ENCODE assay signal across 31 mouse cellular contexts in the genomic region with DNA sequence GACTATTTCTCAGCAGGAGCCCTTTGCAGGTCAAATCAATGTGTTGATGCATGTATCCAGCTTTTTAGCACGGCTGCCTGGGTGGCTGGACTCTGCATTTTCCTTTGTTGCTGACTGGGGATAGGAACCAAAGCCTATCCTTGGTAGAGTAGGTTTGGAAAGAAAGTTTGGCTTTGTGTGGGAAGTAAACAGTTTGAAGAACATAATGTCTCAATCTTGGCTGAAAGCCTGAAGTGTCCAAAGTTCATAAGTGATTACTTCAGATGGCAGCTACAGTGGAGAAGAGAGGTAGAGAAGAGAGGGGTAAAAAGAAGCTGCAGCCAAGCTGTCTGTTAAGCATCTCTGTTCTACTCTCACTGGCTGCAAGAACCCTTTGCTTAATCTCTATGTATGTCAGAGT. TPM values are rescaled to one million over a fixed set of nuclear protein-coding genes. Genes with fewer than 3 reads are reported as not detected.
A peak's percentile ranks its signal among the peaks of the same experiment; 100 is the strongest.
DNase-seq lines count a peak whose midpoint lies in the region; ATAC-seq lines count a peak whose summit lies in the region.
"Had no signal": no experiment of that assay in that cellular context is flagged by ENCODE, and none has a peak within 500 bp of the region (broad histone marks: within the 10 kb centered on the region; RNA-seq: fewer than 3 reads in every experiment).

No protein-coding gene starts in this region.

- no peak overlapping the region for H3K4me2 ChIP-seq in kidney, embryonic 16.5 days (replicated peaks; ENCODE audit: low read depth, low read length)
- H3K4me2 ChIP-seq: embryonic facial prominence, embryonic 13.5 days; embryonic facial prominence, embryonic 15.5 days; forebrain, embryonic 12.5 days had no signal

- WGBS in kidney, embryonic 16.5 days = 77% methylated on average over 1 of the region's 1 CpGs

- no peaks in the 10 kb centered on the region for H3K36me3 ChIP-seq in kidney, embryonic 16.5 days (ENCODE audit: insufficient read depth, low read length)
- H3K36me3 ChIP-seq: embryonic facial prominence, embryonic 13.5 days; embryonic facial prominence, embryonic 15.5 days; forebrain, embryonic 10.5 days; forebrain, embryonic 12.5 days; G1E had no signal

- no peaks in the 10 kb centered on the region for H3K4me1 ChIP-seq in kidney, embryonic 16.5 days (ENCODE audit: insufficient read depth, low read length)
- H3K4me1 ChIP-seq: embryonic facial prominence, embryonic 13.5 days; embryonic facial prominence, embryonic 15.5 days; forebrain, embryonic 10.5 days; forebrain, embryonic 12.5 days had no signal

- no peak overlapping the region for H3K27ac ChIP-seq in kidney, embryonic 16.5 days (ENCODE audit: low read length)
- H3K27ac ChIP-seq: embryonic facial prominence, embryonic 13.5 days; embryonic facial prominence, embryonic 15.5 days; forebrain, embryonic 10.5 days; forebrain, embryonic 12.5 days had no signal

- no peak overlapping the region for H3K4me3 ChIP-seq in kidney, embryonic 16.5 days (ENCODE audit: low read length)
- H3K4me3 ChIP-seq: embryonic facial prominence, embryonic 13.5 days; embryonic facial prominence, embryonic 15.5 days; erythroblast, embryonic 14.5 days; forebrain, embryonic 10.5 days; forebrain, embryonic 12.5 days had no signal

- peaks cover 11% of the 10 kb centered on the region for H3K9me3 ChIP-seq in kidney, embryonic 16.5 days (ENCODE audit: low read length)

- ATAC-seq in kidney, embryonic 16.5 days (ENCODE audit: low FRiP score, low TSS enrichment) = no peak
- ATAC-seq: activated CD4-positive, CD25-positive, alpha-beta regulatory T cell, adult 4 months; CD4-positive, CD25-positive, alpha-beta regulatory T cell, adult 4 months; forebrain, embryonic 14.5 days; Patski had no signal

- no peak overlapping the region for H3K9ac ChIP-seq in kidney, embryonic 16.5 days (replicated peaks; ENCODE audit: low read length)
- H3K9ac ChIP-seq: embryonic facial prominence, embryonic 13.5 days; embryonic facial prominence, embryonic 15.5 days; forebrain, embryonic 12.5 days had no signal

- DNase-seq in kidney, adult 11 months = peak; percentile 5
- DNase-seq in kidney, postnatal 25 days = no peak
- DNase-seq in kidney, adult 8-10 months = peak; percentile 22 to 43
- DNase-seq in kidney, postnatal 36 days = peak; percentile 5 to 19
- no peak for DNase-seq in kidney, adult 18-20 months
- peak; percentile 2 for DNase-seq in adipocyte (ENCODE audit: low spot score)
- no peak for DNase-seq in right cerebral cortex, postnatal 14 days
- DNase-seq: adrenal gland, adult 2 months; adrenal gland, postnatal 10 days; adrenal gland, postnatal 25 days; B cell, adult 2 months; cerebellum, adult 11 months; cerebellum, adult 18-20 months; cerebellum, adult 8-10 months; cerebellum, adult 9-11 months; cerebellum, postnatal 14 days; cerebellum, postnatal 36 days; embryo, embryonic 11 days had no signal

- no peaks in the 10 kb centered on the region for H3K27me3 ChIP-seq in kidney, embryonic 16.5 days (ENCODE audit: insufficient read depth, low read length)
- H3K27me3 ChIP-seq: embryonic facial prominence, embryonic 13.5 days; embryonic facial prominence, embryonic 15.5 days; forebrain, embryonic 12.5 days; Patski had no signal

RNA-seq across cellular contexts. Expression of gene Aadacl4, which starts 1.1 kb away (rescaled TPM):
- not detected in 2 replicates for polyA plus RNA-seq in kidney, embryonic 16.5 days (2015; fragmentation: Nextera tagmentation; extraction: Ambion mirVana)
- polyA plus RNA-seq: activated CD4-positive, CD25-positive, alpha-beta regulatory T cell, adult 4 months; adrenal gland, adult 2 months; brain, embryonic 14.5 days; CD4-positive, CD25-positive, alpha-beta regulatory T cell, adult 4 months; embryonic facial prominence, embryonic 11.5 days; embryonic facial prominence, embryonic 13.5 days; embryonic facial prominence, embryonic 15.5 days; erythroblast, embryonic 14.5 days; forebrain, embryonic 10.5 days; forebrain, embryonic 12.5 days; forebrain, embryonic 14.5 days; G1E; Patski had no signal

RNA-seq across cellular contexts. Expression of gene Gm13124, which starts 49.7 kb away (rescaled TPM):
- not detected in 2 replicates for polyA plus RNA-seq in kidney, embryonic 16.5 days (2015; fragmentation: Nextera tagmentation; extraction: Ambion mirVana)
- polyA plus RNA-seq: activated CD4-positive, CD25-positive, alpha-beta regulatory T cell, adult 4 months; adrenal gland, adult 2 months; brain, embryonic 14.5 days; CD4-positive, CD25-positive, alpha-beta regulatory T cell, adult 4 months; embryonic facial prominence, embryonic 11.5 days; embryonic facial prominence, embryonic 13.5 days; embryonic facial prominence, embryonic 15.5 days; erythroblast, embryonic 14.5 days; forebrain, embryonic 10.5 days; forebrain, embryonic 12.5 days; forebrain, embryonic 14.5 days; G1E; Patski had no signal

Comparison
In these comparisons a context has a peak if more than half of its experiments do, and no peak if none do; other contexts are left out.
1. DNase-seq: peak in kidney, adult 11 months (single experiment), kidney, adult 8-10 months (2 of 2), kidney, postnatal 36 days (2 of 2) and adipocyte (single experiment); none in kidney, postnatal 25 days (0 of 2), kidney, adult 18-20 months (single experiment) and right cerebral cortex, postnatal 14 days (single experiment).